Mouse (Mus musculus) ES-E14 (cell line): ENCODE measurements around the gene Epha1. TPM values are rescaled to one million over a fixed set of nuclear protein-coding genes. Genes with fewer than 3 reads are reported as not detected.

Experiments used
- DNase-seq: peaks from one replicate; pipeline ENCODE4 v3.0.0-alpha.2; 2013; ENCODE audit warnings: low read depth, low spot score
- H3K27ac ChIP-seq: 2 replicates; pipeline ENCODE4 v1.5.1; 2012; ENCODE audit warnings: low read depth, mild to moderate bottlenecking, low read length, moderate library complexity, mixed read lengths; ENCODE audit not compliant: poor library complexity, insufficient read depth, severe bottlenecking
- H3K36me3 ChIP-seq: 2 replicates; pipeline ENCODE4 v1.6.1; 2012; ENCODE audit warnings: mild to moderate bottlenecking, low read length, moderate library complexity, mixed read lengths; ENCODE audit not compliant: control insufficient read depth, poor library complexity, insufficient read depth, severe bottlenecking
- H3K4me1 ChIP-seq, 2 experiments: fragments of 150-350 bp in 1 of 2; sonication (generic) in 1 of 2; 2 replicates each; pipeline ENCODE4 v1.6.1; 2012; ENCODE audit warnings: low read length in 2 of 2, mild to moderate bottlenecking in 1 of 2, mixed read lengths in 1 of 2; ENCODE audit not compliant: control insufficient read depth in 2 of 2, insufficient read depth in 2 of 2, poor library complexity in 1 of 2
- H3K4me3 ChIP-seq, 2 experiments: fragments of 150-350 bp in 1 of 2; sonication (generic) in 1 of 2; 2 replicates each; pipeline ENCODE4 v1.5.1; 2012; ENCODE audit warnings: low read length in 2 of 2, low read depth in 1 of 2, mild to moderate bottlenecking in 1 of 2, mixed read lengths in 1 of 2; ENCODE audit not compliant: insufficient read depth in 1 of 2, poor library complexity in 1 of 2, severe bottlenecking in 1 of 2
- H3K9ac ChIP-seq: 2 replicates; pipeline ENCODE4 v1.6.1; 2012; ENCODE audit warnings: low read depth, mild to moderate bottlenecking, low read length, mixed read lengths; ENCODE audit not compliant: poor library complexity, insufficient read depth, severe bottlenecking
- H3K9me3 ChIP-seq: fragments of 150-350 bp; sonication (generic); 2 replicates; pipeline ENCODE4 v1.6.1; 2012; ENCODE audit warnings: low read depth, mild to moderate bottlenecking, low read length; ENCODE audit not compliant: control insufficient read depth, insufficient read depth
- CHD2 ChIP-seq: IDR thresholded peaks from 2 replicates; pipeline ENCODE4 v1.6.1; 2014; ENCODE audit warnings: mild to moderate bottlenecking, low read depth, low read length, inconsistent platforms
- HCFC1 ChIP-seq: IDR thresholded peaks from 2 replicates; pipeline ENCODE4 v1.6.1; 2012; ENCODE audit warnings: low read length, inconsistent platforms, borderline replicate concordance; ENCODE audit not compliant: insufficient read depth
- MAFK ChIP-seq: IDR thresholded peaks from 2 replicates; pipeline ENCODE4 v1.6.1; 2014; ENCODE audit warnings: mild to moderate bottlenecking, low read depth, low read length, inconsistent platforms; ENCODE audit not compliant: insufficient read depth
- ZC3H11A ChIP-seq: IDR thresholded peaks from 2 replicates; pipeline ENCODE4 v1.6.1; 2012; ENCODE audit warnings: low read depth, mild to moderate bottlenecking, inconsistent platforms, low read length, borderline replicate concordance
- ZNF384 ChIP-seq: IDR thresholded peaks from 2 replicates; pipeline ENCODE4 v1.6.1; 2012; ENCODE audit warnings: low read depth, low read length, inconsistent platforms
- in situ Hi-C, 2 experiments: fragments of 600-800 bp; cut with MboI; formaldehyde crosslinking; loops; one replicate each; pipeline ENCODE4 v1.15.1; 2025; ENCODE audit warnings: low sequenced_read_pairs in 2 of 2, inconsistent platforms in 1 of 2; ENCODE audit not compliant: unreplicated experiment in 2 of 2
- total RNA-seq: library from RNA; depleted of rRNA; stranded (reverse); fragments of 300-350 nt; gene quantifications from 2 replicates; pipeline ENCODE4 v1.2.3, GENCODE M21; 2012

Gene Epha1
- total RNA-seq, 1 experiment: 24.1 TPM

DNA sequence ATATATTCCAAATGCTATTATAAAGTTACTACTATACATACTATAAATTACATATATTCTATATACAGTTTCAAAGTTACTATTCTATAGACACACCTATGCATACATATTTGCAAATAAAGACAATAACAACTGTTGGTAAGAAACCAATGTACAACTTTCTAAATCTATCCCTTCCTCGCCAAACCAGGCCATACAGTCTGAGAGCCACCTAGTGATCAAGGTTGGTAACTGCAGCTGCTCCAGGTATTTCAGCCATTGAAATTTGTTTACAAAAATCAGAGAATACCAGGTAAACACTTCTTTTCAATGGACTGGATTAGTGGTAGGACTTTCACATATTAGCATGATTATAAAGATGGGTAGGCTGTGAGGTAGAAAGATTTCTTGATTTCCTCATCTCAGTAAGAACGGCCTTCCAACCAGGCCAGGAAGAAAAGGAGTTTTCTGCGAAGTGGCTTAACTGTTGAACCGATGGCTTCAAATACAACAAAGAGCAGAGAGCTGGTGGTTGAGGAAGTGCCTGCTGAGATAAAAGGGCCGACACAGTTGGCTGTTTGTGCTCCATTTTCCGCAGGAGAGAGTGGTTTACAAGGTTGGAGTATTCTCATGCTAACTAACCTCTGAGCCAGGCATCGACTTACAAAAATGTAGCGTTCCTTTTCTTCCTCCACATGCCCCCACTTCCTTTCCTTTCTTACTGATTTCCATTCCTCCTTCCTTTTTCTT, 7.5 kb upstream of the Epha1 start:
- no peak overlapping the region for H3K4me3 ChIP-seq
- H3K27ac ChIP-seq: no peak overlapping the region; the same call in 1 of the 2 replicates
- in situ Hi-C loops: no loop called here
- no peaks in the 10 kb centered on the region for H3K9me3 ChIP-seq
- H3K4me1 ChIP-seq: no peaks in the 10 kb centered on the region; a peak in 1 of 4 replicates
- no peaks in the 10 kb centered on the region for H3K36me3 ChIP-seq
- DNase-seq: peak; percentile 73
- no peak for TF ChIP-seq MAFK
- no peak for TF ChIP-seq ZNF384
- no peak for TF ChIP-seq HCFC1
- no peak for TF ChIP-seq ZC3H11A
- no peak for TF ChIP-seq CHD2
- no peak overlapping the region for H3K9ac ChIP-seq

DNA sequence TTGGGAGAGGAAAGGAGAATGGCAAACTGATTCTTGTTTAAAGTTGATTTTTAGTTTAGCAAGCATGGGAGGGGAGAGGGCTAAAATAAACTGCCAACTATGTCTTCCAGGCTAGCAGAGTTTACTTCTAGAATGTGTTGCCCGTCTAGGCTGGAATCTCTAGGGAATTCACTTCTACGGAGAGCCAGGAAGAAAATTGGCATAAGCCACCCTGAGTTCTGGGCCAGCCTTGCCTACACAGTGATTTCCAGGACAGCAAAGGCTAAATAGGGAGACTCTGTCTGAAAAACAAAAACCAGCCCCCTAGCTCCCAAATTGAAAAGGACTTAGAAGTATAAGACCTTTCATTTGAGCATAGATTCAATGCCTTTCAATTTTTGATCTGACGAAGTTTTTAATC, 6.5 kb upstream of the Epha1 start:
- H3K4me1 ChIP-seq: no peaks in the 10 kb centered on the region; a peak in 1 of 4 replicates
- no peak overlapping the region for H3K4me3 ChIP-seq
- TF ChIP-seq ZNF384: no peak
- TF ChIP-seq ZC3H11A: no peak
- TF ChIP-seq HCFC1: no peak
- no peak for TF ChIP-seq MAFK
- TF ChIP-seq CHD2: no peak
- no peak for DNase-seq
- in situ Hi-C loops: no loop called here
- no peak overlapping the region for H3K9ac ChIP-seq
- H3K36me3 ChIP-seq: no peaks in the 10 kb centered on the region
- no peaks in the 10 kb centered on the region for H3K9me3 ChIP-seq
- H3K27ac ChIP-seq: no peak overlapping the region

DNA sequence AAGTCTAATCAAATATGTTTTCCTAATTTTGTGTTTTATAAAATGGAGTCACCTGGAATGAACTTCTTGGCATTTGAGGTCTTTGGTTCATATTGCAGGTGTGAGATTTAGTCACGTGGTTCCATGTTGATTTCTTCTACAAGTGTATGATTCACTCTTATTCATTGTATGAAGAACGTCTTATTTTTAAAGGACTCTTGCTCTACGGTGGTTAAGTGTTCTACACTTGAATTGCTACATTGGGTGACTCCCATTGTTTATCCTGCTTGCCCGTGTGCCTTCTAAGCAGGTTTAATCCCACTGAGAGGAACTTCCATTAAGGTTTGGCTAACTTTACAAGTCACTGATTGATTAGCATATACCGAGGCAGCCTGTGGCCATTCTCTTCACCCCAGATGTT, 4.2 kb upstream of the Epha1 start:
- H3K4me1 ChIP-seq: peaks cover 2% of the 10 kb centered on the region in 2 experiments; a peak in 2 of 4 replicates
- DNase-seq: no peak
- TF ChIP-seq MAFK: no peak
- TF ChIP-seq ZNF384: no peak
- TF ChIP-seq HCFC1: no peak
- no peak overlapping the region for H3K4me3 ChIP-seq
- no peak overlapping the region for H3K27ac ChIP-seq
- no peaks in the 10 kb centered on the region for H3K9me3 ChIP-seq
- H3K36me3 ChIP-seq: no peaks in the 10 kb centered on the region
- no peak overlapping the region for H3K9ac ChIP-seq
- in situ Hi-C loops: no loop called here

DNA sequence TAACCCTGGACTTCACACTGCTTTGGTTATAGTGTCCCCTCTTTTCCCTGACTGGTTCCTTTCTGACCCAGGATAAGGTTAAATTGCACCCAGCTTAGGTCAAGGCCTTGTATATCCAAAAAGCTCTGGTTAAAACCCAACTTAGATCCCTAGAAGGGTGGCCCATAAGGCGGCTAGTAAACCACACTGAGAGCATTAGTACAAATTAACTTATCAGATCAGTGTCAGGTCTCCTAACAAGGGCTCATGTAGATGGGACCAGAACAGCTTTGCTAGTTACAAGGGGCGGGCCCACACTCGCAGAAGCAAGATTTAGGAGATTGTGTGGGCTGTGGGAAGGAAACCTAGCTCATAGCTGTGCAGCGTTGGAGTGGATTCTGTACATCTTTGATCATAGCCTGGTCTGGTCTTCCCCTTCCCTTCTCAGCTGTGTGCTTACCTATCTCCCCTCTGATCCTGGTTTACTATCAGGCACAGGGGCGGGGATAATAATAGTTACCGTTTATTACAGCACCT, 3.5 kb upstream of the Epha1 start:
- Histone ChIP-seq H3K27ac (no peak overlapping the region), H3K4me3 (no peak overlapping the region), H3K9ac (no peak overlapping the region), H3K4me1 (peaks cover 2 to 4% of the 10 kb centered on the region in 2 experiments; a peak in 2 of 4 replicates), H3K9me3 (no peaks in the 10 kb centered on the region), H3K36me3 (no peaks in the 10 kb centered on the region)
- in situ Hi-C loops: no loop called here
- no peak for TF ChIP-seq ZNF384
- no peak for TF ChIP-seq HCFC1
- no peak for TF ChIP-seq MAFK
- no peak for DNase-seq
